Mouse (Mus musculus) ES-Bruce4 (cell line): ENCODE results near the gene Lrig3.

Experiments used
- CTCF ChIP-seq: IDR thresholded peaks from one replicate; pipeline ENCODE4 v1.8.1; 2011; ENCODE audit warnings: low read depth, low read length
- EP300 ChIP-seq: IDR thresholded peaks from 2 replicates; pipeline ENCODE4 v1.6.1; 2011; ENCODE audit warnings: low read depth, low read length; ENCODE audit not compliant: insufficient read depth
- POLR2A ChIP-seq: IDR thresholded peaks from one replicate; pipeline ENCODE4 v1.8.1; 2011; ENCODE audit warnings: low read length; ENCODE audit not compliant: insufficient read depth

GRCm38 (mm10) chr10:125985795-125986194, 19.8 kb downstream of the Lrig3 start:
- TF ChIP-seq POLR2A, result no peak
- TF ChIP-seq CTCF, result no peak
- no peak for TF ChIP-seq EP300
